Mouse (Mus musculus) right cerebral cortex, postnatal 14 days (tissue): ENCODE data around the gene Cacng7.
"Not testable (repeated sequence)": the region's sequence is repeated elsewhere in the genome, so short reads cannot be mapped to it uniquely, and the experiment has no call there.

ENCODE experiments used
- DNase-seq: peaks from one replicate; pipeline ENCODE4 v3.0.0; 2022

Cacng7 gene

DNA sequence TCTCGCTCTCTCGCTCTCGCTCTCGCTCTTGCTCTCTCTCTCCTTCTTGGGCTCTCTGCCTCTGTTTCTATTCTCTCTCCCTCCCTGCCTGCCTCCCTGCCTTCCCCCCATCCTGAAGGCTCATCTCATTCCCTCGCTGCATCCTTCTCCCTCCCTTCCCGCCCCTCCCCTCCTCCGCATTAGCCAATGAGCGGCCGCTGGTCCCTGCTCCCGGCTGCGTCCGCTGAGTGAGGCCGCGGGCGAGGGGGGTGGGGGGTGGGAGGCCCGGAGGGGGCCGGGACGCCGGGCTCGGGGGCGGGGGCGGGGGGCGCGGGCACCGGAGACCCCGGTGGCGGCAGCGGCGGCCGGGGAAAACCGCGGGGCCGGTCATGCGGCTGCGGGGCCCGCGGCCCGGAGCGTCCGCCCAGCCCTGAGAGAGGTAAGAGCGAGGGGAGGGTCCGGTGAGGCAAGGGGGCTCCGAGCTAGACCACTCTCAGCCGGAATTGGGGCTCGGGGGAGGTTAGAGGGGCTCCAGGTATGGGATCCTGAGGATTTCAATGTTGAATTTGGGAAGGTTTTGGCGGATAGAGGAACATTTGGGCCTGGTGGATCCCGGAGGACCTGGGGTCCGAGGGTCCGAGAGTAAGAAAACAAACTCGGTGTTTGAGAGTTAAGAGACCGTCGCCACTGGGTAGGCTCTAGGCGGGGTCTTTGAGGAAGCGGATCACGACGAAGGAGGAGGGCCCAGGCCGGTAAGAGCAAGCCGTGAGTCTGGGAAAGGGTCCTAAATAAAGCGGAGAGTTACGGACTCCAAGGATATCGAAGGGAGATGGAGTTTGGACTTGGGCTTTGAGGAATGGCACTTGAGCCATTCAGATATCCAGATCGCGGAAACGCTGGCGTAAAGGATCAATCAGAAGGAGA, at the start of gene Cacng7:
Cacng7 (plus strand) TSS at position 337 of the 903 bp plus-strand sequence.
- peak; percentile 59 for DNase-seq

DNA sequence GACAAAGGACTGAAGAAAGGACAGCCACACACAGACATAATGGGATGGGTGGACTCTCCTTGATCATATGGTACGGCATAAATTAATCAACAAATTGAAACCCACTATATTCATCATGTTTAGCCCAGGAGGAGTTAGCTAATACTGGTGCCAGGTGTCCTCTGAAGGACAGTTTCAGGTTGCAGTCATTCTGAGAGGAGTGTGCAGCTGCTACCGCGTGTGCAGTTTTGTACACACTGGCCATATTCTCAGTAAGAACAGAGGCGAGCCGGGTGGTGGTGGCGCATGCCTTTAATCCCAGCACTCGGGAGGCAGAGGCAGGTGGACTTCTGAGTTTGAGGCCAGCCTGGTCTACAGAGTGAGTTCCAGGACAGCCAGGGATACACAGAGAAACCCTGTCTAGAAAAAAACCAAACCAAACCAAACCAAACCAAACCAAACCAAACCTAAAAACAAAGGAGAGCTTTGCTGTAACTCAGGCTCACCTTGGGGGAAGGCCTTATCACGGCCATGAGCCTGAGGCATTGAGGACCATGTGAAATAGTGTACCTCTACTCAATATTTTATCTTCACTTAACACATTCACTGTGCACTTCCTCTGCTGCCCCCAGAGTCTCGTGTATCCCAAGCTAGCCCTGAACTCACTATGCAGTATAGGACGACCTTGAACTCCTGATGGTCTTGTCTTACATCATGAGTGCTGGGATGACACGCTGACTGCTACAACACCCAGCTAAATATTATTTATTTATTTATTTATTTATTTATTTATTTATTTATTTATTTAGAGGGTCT, 49.5 kb upstream of the Cacng7 start:
- DNase-seq, result no peak

DNA sequence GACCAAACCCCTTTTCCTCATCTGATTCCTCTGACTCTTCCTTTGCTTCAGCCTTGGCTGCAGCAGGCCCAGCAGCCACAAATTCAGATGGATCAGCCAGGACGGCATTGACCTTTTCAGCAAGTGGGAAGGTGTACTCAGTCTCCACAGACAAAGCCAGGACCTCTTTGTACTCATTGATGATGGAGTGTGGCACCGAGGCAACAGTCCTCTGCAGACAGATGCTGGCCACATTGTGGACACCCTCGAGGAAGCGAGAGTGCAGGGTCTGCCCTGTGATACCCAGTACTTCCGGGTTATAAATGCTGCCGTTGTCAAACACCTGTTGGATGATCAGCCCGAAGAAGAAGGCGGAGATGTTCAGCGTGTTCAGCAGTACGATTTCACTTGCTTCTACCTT, 48.2 kb upstream of the Cacng7 start:
- DNase-seq, result no peak

DNA sequence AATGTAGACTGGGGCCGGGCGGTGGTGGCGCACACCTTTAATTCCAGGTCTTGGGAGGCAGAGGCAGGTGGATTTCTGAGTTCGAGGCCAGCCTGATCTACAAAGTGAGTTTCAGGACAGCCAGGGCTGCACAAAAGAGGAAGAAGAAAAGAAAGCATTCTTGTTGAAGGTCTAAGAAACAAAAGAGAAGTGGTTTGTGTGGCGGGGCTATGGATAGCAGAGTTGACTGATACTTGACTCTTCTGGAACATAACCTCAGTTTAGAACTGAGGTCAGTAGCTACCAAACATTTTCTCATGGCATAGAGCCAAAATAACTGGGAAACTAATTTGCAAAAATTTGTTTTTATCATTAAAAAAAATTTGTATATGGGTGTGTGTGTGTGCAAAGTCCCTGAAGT, 46.7 kb upstream of the Cacng7 start:
- no peak for DNase-seq

DNA sequence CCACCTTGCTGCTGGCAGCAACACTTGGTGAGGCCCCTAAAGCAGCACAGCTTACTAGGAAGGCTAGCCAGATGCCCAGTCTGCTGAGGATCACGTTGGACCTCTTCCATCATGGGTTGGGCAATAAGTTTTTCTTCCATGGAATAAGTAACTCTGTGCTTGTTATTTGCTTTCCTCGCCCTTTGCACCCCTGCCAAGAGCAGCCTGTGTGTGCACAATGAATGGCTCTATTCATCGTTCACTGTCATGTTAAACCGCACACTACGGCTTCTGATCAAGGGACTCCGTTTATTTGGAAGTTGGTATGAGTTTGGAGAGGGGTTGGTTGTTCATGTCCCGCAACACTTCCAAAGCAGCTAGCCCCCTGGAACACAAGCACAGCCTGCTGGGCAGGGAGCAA, 45.6 kb upstream of the Cacng7 start:
- no peak for DNase-seq

DNA sequence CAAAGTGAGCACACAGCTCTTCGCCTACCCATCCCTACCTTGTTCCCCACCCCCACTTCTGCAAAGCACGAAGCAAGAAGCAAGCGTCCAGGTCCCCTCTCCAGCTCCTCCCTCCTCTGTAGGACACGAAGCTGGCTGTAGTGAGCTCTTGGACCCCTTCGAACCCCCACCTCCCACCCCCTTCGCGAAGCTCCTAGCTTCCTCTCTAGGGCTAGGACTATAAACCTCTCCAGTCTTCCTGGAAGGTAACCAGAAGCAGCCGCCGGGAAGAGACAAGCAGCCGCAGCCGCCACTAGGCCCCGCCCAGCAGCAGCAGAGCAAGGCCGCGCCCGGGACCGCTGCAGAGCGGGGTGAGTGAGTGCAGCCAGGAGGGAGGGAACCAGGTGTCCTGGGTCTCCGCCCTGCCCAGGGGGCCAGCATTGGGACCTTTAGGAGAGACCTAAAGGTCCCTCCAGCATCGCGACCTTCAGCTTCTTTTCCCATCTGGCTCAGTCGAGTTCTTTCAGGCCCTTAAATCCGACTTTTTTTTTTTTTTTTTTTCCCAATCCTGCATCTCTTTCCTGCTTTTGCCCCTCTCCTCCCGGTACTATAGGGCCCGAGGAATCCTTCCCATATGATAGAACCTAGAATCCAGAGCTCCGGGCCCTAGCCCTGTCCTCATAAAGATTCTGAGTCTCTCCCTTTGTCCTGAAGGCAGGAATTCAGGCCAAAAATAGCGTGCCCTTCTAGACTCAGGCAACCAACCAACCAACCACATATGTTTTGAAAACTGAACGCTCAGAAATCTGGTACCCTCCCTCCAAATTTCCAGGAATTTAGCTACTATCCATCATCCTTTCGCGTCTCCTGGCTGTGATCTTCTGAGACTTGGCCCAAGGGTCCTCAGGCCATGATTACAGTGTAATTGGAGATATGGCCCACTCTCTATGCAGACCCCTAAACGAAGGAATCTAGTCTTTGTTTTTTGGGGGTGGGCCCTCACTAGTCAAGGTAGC, 43.5 kb upstream of the Cacng7 start, which contains the start of the genes Myadm and Prkcg:
Myadm (plus strand) TSS at position 105 of the 995 bp plus-strand sequence.
Prkcg (plus strand) TSS at position 204 of the 995 bp plus-strand sequence.
- DNase-seq, result peak; percentile 73

DNA sequence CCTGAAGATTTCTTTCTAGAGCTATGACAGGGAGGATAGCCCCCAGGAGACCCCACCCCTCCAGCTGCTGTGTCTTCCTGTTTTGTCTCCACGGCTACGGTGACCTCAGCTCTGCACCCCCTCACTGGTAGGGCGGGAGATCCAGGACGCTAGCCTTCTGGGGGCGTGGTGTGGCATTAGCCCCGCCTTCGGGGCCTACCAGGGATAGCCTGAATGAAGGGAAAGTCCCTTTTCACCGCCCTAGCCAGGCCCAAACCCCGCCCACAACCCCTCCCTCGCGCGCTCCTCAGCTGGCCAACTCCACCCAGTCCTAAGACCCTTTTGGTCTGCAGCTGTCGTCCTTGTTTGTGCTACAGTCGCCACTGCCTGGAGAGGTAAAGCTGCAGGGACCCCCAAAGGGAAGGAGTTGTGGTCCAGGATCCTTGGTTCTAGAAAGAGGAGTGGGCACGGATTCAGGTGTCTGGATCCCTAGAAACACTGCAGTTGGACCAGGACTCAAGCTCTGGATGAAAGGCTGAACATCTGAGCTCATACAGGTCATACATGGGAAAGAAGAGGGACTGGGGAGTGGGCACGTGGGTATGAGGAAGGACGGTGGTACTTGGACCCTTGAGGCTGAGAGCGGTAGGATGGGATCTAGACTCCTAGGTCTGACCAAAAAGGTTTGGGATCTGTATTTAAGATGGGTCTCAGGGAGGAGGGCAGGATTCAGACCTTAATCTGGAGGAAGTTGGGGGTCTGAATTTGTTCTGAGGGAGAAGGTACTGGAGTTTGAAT, 42.3 kb upstream of the Cacng7 start:
- peak; percentile 85 for DNase-seq

DNA sequence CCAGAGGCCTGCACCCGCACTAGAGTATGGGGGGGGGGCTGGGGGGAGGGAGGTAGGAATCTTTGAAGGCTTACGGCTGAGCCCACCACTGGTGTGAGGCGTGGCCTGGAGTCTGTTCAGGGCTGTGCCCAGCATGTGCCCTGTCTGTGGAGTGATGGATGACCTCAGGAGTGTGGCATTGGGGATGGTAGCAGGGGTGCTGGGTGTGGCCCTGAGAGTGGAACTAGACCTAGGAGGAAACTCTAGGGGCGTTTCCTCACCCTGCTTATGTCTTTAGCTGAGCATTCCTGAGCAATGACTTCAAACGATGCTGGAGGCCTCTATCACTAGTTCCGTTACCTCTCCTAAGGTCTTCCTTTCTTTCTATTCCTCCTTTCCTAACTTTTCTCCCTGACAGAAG, 41.6 kb upstream of the Cacng7 start:
- no peak for DNase-seq

DNA sequence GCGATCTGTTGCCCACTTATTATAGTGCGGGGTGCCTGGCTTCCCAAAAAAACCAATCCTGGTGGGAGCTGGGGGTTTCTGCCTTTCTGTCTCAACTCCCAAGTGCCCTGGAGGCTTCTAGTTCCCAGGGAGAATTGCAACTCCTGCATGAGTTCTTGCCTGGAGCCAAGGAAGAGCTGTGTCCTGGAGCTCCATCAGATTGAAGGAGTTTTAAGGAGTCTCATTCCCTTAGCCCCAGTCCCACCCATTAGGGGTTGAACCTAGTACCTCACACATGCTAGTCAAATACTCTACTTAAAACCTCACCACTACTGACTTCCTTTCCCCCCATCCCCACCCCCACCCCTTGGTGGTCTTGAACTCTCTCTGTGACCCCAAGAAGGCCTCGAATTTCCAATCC, 41.0 kb upstream of the Cacng7 start:
- DNase-seq, result no peak

DNA sequence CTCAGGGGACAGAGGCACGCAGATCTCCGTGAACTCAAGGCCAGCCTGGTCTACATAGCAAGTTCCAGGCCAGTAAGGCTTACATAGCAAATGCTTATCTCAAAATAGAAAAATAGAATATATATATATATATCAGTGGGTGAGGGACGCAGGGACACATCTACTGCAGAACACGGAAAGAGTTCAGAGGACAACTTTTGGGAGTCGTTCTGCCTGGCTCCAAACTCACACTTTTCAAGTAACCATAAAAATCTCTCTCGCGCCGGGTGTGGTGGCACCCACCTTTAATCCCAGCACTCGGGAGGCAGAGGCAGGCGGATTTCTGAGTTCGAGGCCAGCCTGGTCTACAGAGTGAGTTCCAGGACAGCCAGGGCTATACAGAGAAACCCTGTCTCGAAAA, 40.5 kb upstream of the Cacng7 start:
- DNase-seq, result not testable (repeated sequence)

DNA sequence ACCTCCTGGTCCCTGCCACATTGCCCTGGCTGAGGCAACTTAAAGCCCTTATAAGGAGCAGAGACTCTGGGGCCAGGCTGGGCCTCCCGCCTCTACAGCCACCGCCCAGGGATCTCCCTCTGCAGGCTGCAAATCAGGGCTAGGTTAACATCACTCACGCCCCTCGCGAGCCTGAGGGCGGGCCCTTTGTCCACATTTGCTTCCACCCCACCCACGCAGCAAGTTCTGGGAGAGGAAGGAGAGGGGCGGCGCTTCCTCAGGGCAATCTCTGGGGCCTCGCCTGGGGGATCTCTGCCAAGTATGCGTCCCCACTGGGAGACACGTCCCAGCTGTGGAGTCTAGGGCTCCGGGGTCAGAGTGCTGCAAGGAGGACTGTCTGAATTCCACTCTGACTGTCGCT, 40.0 kb upstream of the Cacng7 start:
- DNase-seq, result peak; percentile 46

DNA sequence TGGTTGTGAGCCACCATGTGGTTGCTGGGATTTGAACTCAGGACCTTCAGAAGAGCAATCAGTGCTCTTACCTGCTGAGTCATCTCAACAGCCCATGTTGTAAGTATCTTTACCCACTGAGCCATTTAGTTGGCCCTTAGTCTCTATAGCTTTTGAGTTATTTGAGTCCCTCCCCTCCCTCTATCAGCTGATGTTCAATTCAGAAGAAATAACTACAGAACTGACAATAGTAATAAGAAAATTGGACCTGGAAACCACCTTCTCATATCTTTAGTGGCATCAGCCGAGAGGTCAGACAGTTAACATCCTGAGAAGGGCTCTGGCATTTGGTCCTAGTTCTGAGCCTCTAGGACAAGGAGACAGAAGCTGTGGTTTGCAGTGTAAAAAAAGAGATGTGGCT, 38.0 kb upstream of the Cacng7 start:
- no peak for DNase-seq

DNA sequence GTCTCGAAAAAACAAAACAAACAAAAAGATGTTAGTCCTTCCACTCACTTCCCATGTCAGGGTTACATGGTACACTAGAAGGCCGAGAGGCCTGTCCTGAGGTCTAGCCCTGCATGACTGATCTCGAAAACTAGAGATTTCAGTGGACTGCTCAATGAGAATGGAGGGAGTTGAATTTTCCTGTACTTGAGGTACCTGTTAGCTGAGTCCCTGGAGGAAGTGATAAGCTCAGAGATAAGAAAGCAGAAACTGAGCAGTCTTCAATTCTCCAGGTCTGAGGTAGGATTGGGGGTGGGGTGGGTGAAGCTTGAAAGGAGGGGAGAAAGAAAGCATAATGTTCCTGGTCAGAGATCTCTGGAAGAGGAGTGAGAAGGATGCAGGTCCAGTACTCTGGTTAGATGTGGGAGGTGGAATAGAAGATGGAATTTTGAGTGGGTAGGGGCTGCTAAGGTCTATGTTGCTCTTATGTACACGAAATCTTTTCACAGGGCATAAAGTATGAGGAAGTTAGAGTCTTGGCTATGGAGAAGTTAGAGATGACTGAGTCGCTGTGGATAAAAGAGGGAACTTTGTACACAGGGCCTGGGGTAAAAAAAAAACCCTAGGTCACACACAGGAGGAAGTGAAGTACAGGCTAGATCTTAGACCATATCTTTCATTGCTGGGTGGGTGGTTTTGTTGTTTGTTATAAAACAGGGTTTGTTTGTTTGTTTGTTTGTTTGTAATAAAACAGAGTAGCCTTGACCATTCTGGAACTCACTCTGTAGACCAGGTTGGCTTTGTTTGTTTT, 37.2 kb upstream of the Cacng7 start:
- DNase-seq, result no peak

DNA sequence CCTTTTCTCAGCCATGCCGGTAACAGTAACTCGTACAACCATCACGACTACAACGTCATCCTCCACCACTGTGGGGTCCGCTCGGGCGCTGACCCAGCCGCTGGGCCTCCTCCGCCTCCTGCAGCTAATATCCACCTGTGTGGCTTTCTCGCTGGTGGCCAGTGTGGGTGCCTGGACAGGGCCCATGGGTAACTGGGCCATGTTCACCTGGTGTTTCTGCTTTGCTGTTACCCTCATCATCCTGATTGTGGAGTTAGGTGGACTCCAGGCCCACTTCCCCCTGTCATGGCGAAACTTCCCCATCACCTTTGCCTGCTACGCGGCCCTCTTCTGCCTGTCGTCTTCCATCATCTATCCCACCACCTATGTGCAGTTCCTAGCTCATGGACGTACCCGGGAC, 36.0 kb upstream of the Cacng7 start:
- DNase-seq, result no peak

DNA sequence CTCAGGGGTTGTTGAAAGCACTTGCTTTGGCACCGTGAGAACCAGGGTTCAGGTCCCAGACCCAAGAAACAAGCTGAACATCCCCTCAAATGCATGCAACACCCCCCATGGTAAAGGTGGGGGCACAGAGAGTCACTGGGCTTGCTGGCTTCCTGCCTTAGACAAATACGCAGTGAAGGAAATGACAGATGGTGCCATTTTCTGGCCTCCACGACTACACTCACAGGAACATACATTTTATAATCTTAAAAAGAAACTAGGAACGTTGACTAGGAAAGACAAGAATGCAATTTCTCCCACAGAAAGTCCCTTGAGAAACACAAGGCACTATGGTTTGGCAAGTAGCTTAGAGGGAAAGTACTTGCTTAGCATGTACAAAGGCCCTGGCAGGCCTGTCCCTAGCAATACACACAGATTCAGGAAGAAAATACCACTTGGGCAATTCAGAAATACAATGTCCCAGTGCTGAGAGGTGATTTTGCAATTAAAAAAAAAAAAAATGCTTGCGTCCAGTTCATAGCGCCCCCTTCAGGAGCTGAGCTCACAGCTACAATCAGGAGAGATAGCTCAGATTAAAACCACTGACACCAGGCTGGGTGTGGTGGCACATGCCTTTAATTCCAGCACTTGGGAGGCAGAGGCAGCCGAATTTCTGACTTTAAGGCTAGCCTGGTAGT, 32.7 kb upstream of the Cacng7 start:
- peak; percentile 34 for DNase-seq

DNA sequence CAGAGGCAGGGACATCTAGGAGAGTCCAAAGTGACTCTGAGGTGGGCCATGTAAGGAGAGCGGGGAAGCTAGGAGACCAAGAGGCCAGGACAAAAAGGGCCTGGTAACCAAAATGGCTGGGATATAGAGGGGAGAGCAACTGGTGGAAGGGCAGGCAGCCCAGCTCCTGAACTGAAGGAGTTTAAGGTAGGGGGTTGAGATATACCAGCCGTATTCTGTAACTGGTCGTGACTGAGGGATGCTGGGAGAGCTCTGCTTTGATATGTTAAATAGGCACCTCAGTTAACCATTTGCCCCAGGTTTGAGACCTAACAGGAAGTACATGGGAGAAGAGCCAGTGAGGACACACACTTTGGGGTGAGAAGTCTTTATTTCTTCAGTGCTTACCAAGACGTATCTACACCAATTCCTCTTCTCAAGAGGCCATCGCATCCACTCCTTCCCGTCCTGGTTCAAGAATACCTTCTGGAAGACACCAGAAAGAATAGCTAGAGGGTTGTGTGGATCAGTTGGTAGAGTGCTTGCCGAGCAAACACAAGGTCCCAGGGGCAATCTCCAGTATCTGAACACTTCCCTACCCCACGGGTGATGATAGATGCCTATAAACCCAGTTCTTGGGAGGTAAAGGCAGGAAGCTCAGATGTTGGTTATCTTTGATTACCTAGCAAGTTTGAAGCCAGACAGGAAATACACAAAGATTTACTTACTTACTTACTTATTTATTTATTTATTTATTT, 31.7 kb upstream of the Cacng7 start:
- no peak for DNase-seq

DNA sequence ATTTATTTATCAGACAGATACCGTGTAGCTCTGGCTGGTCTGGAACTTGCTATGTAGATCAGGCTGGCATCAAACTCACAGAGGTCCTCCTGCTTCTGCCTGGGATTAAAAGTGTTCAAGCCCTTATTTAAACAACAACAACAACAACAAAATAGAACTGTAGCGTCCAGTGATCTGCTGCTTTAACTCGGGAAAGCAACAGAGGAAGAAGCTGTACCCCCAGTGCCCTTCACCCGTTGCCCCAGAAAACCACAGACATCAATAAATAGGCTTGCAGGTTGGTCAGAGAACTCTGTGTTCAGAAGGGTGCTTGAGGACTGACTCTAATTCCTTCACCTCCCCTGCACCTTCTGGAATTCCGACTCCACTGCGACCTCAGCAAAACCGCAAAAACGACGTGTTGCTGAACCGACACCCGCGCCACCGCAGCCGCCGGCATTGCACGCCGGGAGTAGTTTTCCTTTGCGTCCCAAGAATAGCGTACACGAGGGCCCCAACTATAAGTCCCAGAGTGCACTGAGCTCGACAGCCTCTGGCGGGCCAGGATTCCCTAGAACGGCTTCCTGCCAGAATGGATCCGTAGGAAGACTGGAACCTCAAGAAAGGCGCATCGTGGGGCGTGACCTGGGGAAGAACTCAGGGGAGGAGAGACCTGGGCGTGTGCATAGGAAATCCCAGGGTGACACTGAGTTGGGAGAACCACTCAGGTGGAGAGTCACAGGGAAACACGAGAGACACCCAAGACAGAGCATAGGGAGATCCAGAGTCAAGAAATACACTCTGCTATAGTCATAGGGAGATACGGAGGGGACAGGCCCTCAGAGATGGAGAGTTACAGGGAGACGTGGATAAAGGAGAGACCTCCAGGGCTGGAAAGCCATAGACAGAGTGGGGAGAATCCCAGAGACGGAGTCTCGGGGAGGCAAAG, 30.9 kb upstream of the Cacng7 start:
- peak; percentile 58 for DNase-seq

DNA sequence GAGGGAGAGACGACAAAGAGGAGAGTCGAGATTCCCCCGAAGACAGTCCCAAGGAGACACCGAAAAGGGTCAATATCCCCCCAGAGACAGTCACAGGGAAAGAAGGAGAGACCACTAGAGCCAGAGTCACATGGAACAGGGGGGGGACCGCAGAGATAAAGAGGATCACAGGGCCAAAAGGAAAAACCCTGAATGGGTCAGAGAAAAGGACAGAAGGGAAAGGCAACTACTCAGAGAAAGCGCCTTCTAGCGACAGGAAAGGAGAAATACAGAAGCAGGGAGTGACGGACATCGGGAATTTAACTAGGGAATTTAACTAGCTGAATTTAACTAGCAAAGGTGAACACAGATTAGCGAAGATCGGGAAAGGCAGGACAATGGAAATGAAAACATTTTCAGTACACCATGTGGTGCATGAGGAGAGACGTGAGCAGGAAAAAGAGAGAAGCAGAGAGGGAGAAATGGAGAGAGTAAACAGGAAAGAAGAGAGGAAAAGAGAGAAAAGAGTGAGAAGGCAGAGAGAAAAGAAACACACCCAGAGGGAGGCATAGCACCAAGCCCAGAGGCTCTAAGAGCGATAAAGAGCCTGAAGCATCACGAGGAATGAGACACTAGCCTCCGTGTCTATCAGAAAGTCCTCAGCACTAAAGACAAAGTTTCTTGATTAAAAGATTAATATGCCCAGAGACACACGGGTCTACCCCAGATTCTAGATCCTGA, 30.0 kb upstream of the Cacng7 start:
- no peak for DNase-seq
